Mouse (Mus musculus) small intestine, adult 2 months (tissue): ENCODE results near the gene Gapdhs.

Experiments used
- CTCF ChIP-seq: fragments of 200-500 bp; IDR thresholded peaks from 2 replicates; pipeline ENCODE4 v1.5.1; 2012; ENCODE audit warnings: low read depth, mild to moderate bottlenecking, control low read depth, inconsistent platforms, low read length, moderate library complexity, mixed read lengths; ENCODE audit not compliant: insufficient replicate concordance, insufficient read length; ENCODE audit errors: extremely low read depth
- POLR2A ChIP-seq: fragments of 200-500 bp; IDR thresholded peaks from 2 replicates; pipeline ENCODE4 v1.6.1; 2012; ENCODE audit warnings: low read depth, mild to moderate bottlenecking, control low read depth, inconsistent platforms, low read length, moderate library complexity

DNA sequence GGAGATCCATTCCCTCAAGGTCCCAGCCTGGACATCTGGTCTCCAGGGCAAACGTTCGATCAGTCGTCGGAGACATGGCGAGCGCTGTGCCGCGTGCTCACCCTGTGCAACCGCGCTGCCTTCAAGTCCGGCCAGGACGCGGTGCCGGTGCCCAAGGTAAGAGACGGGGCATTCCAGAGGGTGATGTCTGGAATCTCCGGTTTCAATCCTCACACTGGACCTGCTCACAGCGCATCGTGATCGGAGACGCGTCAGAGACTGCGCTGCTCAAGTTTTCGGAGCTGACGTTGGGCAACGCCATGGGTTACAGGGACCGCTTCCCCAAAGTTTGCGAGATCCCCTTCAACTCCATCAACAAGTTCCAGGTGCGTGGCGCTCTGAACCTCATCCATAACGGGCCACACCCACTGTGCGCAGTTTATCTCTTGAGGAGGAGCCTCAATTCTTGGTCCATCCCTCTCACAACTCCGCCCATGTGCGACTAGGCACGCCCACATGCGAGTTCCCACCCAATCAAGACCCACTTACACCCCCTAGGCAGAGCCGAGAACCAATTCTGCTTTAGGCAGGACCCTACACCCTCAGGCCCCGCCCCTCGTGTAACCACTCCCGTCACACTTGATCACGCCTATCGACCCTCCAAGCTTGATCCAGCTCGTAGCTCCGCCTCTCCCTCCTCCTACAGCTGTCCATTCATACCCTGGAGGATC is 26.3 kb downstream of the Gapdhs start:
- TF ChIP-seq CTCF (no peak), POLR2A (no peak)
